25 mouse cellular contexts compared by ENCODE assay signal in genomic region chr6:31575063-31575462, GRCm38 (mm10). TPM values are rescaled to one million over a fixed set of nuclear protein-coding genes. Genes with fewer than 3 reads are reported as not detected.
A peak's percentile ranks its signal among the peaks of the same experiment; 100 is the strongest.
DNase-seq lines count a peak whose midpoint lies in the region; ATAC-seq and TF ChIP-seq lines count a peak whose summit lies in the region.
"Had no signal": no experiment of that assay in that cellular context is flagged by ENCODE, and none has a peak within 500 bp of the region (broad histone marks: within the 10 kb centered on the region; RNA-seq: fewer than 3 reads in every experiment).

No protein-coding gene starts in this region.

- no peak for TF ChIP-seq CTCF in left cerebral cortex, adult 2 months (IDR thresholded peaks at IDR 0.05)

- H3K36me3 ChIP-seq in midbrain, embryonic 11.5 days (ENCODE audit: control insufficient read depth, insufficient read depth, low read length) = no peaks in the 10 kb centered on the region
- H3K36me3 ChIP-seq in midbrain, embryonic 13.5 days = no peaks in the 10 kb centered on the region
- H3K36me3 ChIP-seq: forebrain, embryonic 10.5 days; hindbrain, embryonic 15.5 days; intestine, embryonic 15.5 days; limb, embryonic 13.5 days; liver, embryonic 13.5 days had no signal

- no peaks in the 10 kb centered on the region for H3K4me1 ChIP-seq in midbrain, embryonic 11.5 days (ENCODE audit: control insufficient read depth, insufficient read depth, low read length)
- no peaks in the 10 kb centered on the region for H3K4me1 ChIP-seq in midbrain, embryonic 13.5 days (replicated peaks)
- H3K4me1 ChIP-seq: hindbrain, embryonic 15.5 days; intestine, embryonic 15.5 days; limb, embryonic 13.5 days had no signal

- no peak for ATAC-seq in midbrain, embryonic 11.5 days (ENCODE audit: low FRiP score)
- no peak for ATAC-seq in midbrain, embryonic 13.5 days
- ATAC-seq: forebrain, embryonic 16.5 days; intestine, embryonic 15.5 days had no signal

- WGBS in midbrain, embryonic 11.5 days = 78% methylated on average over 4 of the region's 4 CpGs
- 78% methylated on average over 4 of the region's 4 CpGs for WGBS in midbrain, embryonic 13.5 days

- H3K4me3 ChIP-seq in midbrain, embryonic 11.5 days (ENCODE audit: low read depth, low read length) = no peak overlapping the region
- no peak overlapping the region for H3K4me3 ChIP-seq in midbrain, embryonic 13.5 days (replicated peaks)
- no peak overlapping the region for H3K4me3 ChIP-seq in left cerebral cortex, adult 2 months
- H3K4me3 ChIP-seq: forebrain, embryonic 10.5 days; hindbrain, embryonic 15.5 days; intestine, embryonic 15.5 days; limb, embryonic 13.5 days; liver, embryonic 13.5 days had no signal

- H3K9me3 ChIP-seq in midbrain, embryonic 11.5 days (ENCODE audit: control insufficient read depth, low read length) = no peaks in the 10 kb centered on the region
- 0 out of 2 replicates have a peak, but pooled peaks cover 3% of the 10 kb centered on the region for H3K9me3 ChIP-seq in midbrain, embryonic 13.5 days
- H3K9me3 ChIP-seq: hindbrain, embryonic 15.5 days; intestine, embryonic 15.5 days; limb, embryonic 13.5 days; liver, embryonic 13.5 days had no signal

- no peak overlapping the region for H3K27ac ChIP-seq in midbrain, embryonic 11.5 days (ENCODE audit: low read depth, low read length)
- no peak overlapping the region for H3K27ac ChIP-seq in midbrain, embryonic 13.5 days
- H3K27ac ChIP-seq in left cerebral cortex, adult 2 months = peak overlapping the region; percentile 85
- H3K27ac ChIP-seq: forebrain, embryonic 10.5 days; hindbrain, embryonic 15.5 days; intestine, embryonic 15.5 days; limb, embryonic 13.5 days; liver, embryonic 13.5 days had no signal

- H3K4me2 ChIP-seq in midbrain, embryonic 11.5 days = no peak overlapping the region
- no peak overlapping the region for H3K4me2 ChIP-seq in midbrain, embryonic 13.5 days (replicated peaks)
- H3K4me2 ChIP-seq: heart, embryonic 11.5 days; hindbrain, embryonic 15.5 days; intestine, embryonic 15.5 days; limb, embryonic 13.5 days; liver, embryonic 13.5 days had no signal

- intact Hi-C loops in left cerebral cortex, adult 2 months (cut with DNase I) = no loop called here

- H3K9ac ChIP-seq in midbrain, embryonic 11.5 days (ENCODE audit: low read length) = no peak overlapping the region
- no peak overlapping the region for H3K9ac ChIP-seq in midbrain, embryonic 13.5 days (replicated peaks)
- H3K9ac ChIP-seq: hindbrain, embryonic 15.5 days; intestine, embryonic 15.5 days; limb, embryonic 13.5 days; liver, embryonic 13.5 days had no signal

- peak; percentile 24 for DNase-seq in layer of hippocampus, adult 11-12 months (ENCODE audit: low spot score)
- DNase-seq in layer of hippocampus, adult 9-10 months (ENCODE audit: low spot score) = no peak
- DNase-seq in midbrain, embryonic 11.5 days (ENCODE audit: low spot score, missing footprints) = peak; percentile 26
- peak in 1 of 2 experiments; percentile 35 for DNase-seq in left cerebral cortex, adult 2 months (ENCODE audit: extremely low spot score in 1 of 2, low spot score in 2 of 2)
- DNase-seq in right cerebral cortex, postnatal 36 days (ENCODE audit: low spot score in 2 of 2) = peak; percentile 48 to 67
- no peak for DNase-seq in adrenal gland, adult 2 months
- DNase-seq: adrenal gland, postnatal 36 days; cerebellum, adult 11 months; cerebellum, adult 9-11 months; gastrocnemius, postnatal 10 days; kidney, adult 8-10 months; kidney, postnatal 10 days; liver, embryonic 13.5 days; lung, adult 2 months; midbrain, embryonic 14.5 days; spleen, adult 18-20 months; thymus, postnatal 25 days had no signal

- no peaks in the 10 kb centered on the region for H3K27me3 ChIP-seq in midbrain, embryonic 11.5 days (ENCODE audit: control insufficient read depth, insufficient read depth, low read length)
- H3K27me3 ChIP-seq in midbrain, embryonic 13.5 days = no peaks in the 10 kb centered on the region
- H3K27me3 ChIP-seq: hindbrain, embryonic 15.5 days; intestine, embryonic 15.5 days; limb, embryonic 13.5 days; liver, embryonic 13.5 days had no signal

RNA-seq across cellular contexts. Expression of gene Podxl, which starts 11.3 kb away (rescaled TPM):
- polyA plus RNA-seq in midbrain, embryonic 11.5 days (2014; fragmentation: Nextera tagmentation; extraction: Ambion mirVana) = 10.8 and 13.2 TPM in 2 replicates
- polyA plus RNA-seq in midbrain, embryonic 13.5 days (2015; fragmentation: Nextera tagmentation; extraction: Ambion mirVana) = 12.3 and 14.1 TPM in 2 replicates
- total RNA-seq in left cerebral cortex, adult 2 months (2021) = 10 to 100 TPM; 20.2 to 23.2 TPM
- total RNA-seq in adrenal gland, adult 2 months (2021) = 10 to 100 TPM; 41.9 to 80.4 TPM
- 50.3 and 56.3 TPM in 2 replicates for polyA plus RNA-seq in adrenal gland, adult 2 months (2012; rRNA removed)
- total RNA-seq: megakaryocyte, adult 5-6 weeks had no signal

Comparison
In these comparisons a context has a peak if more than half of its experiments do, and no peak if none do; other contexts are left out.
1. DNase-seq: peak in layer of hippocampus, adult 11-12 months (single experiment), midbrain, embryonic 11.5 days (single experiment) and right cerebral cortex, postnatal 36 days (2 of 2); none in layer of hippocampus, adult 9-10 months (single experiment) and adrenal gland, adult 2 months (single experiment).